Mouse (Mus musculus) bone marrow, adult 2 months (tissue): ENCODE data around the gene Fbxo39. TPM values are rescaled to one million over a fixed set of nuclear protein-coding genes. Genes with fewer than 3 reads are reported as not detected.

Source experiments
- H3K27ac ChIP-seq: fragments of 200-500 bp; 2 replicates; pipeline ENCODE4 v1.5.1; 2012; ENCODE audit warnings: low read depth, mild to moderate bottlenecking, control low read depth, inconsistent platforms, low read length; ENCODE audit not compliant: control insufficient read depth, poor library complexity, insufficient read depth
- H3K4me1 ChIP-seq: fragments of 200-500 bp; 2 replicates; pipeline ENCODE4 v1.6.1; 2011; ENCODE audit warnings: low read length; ENCODE audit not compliant: control insufficient read depth, insufficient read depth
- H3K4me3 ChIP-seq: fragments of 200-500 bp; replicated peaks from 2 replicates; pipeline ENCODE3; 2011; ENCODE audit warnings: mild to moderate bottlenecking, low read depth, low read length, control low read depth; ENCODE audit not compliant: control insufficient read depth
- CTCF ChIP-seq: fragments of 200-500 bp; IDR thresholded peaks from 2 replicates; pipeline ENCODE4 v1.5.1; 2011; ENCODE audit warnings: low read length, control low read depth; ENCODE audit not compliant: control insufficient read depth, insufficient read depth
- POLR2A ChIP-seq: fragments of 200-500 bp; IDR thresholded peaks from 2 replicates; pipeline ENCODE4 v1.6.1; 2011; ENCODE audit warnings: low read depth, mild to moderate bottlenecking, control low read depth, low read length, borderline replicate concordance; ENCODE audit not compliant: control insufficient read depth
- WGBS: fragments of 180-500 bp; shearing (Covaris S2); methylation state at CpG from one replicate; pipeline ENCODE4 v1.1.7; 2018; 5-methylcytosine and 5-hydroxymethylcytosine counted together
- polyA plus RNA-seq: library from polyadenylated mRNA; stranded (reverse); fragments of >200 nt; gene quantifications from 2 replicates; pipeline ENCODE4 v1.2.4, GENCODE M21; 2011; ENCODE audit warnings: low replicate concordance; ENCODE audit not compliant: missing spikeins, insufficient read depth, insufficient read length

The Fbxo39 gene
- polyA plus RNA-seq, 1 experiment: not detected

DNA sequence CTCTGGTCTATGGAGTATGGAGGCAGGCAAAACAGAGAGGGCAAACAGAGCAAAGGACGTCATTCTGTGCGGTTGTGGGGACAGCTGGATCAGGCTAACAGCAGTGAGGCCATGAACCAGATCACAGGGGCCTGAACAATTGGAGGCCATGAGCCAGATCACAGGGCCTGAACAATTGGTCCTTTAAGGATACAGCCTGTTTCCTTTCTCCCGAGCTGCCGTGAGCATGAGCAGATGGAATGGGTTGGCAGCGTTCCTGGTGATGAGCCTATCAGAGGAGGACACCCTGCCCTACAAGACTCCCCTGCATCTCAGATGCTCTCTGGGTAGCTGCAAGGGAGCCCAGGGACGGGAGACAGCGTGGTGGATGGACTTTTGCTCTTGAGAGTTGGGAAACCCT is 12.0 kb upstream of the Fbxo39 start:
- Histone ChIP-seq H3K4me1 (no peaks in the 10 kb centered on the region; the same call in 1 of the 2 replicates), H3K27ac (no peak overlapping the region), H3K4me3 (peak overlapping the region; percentile 79)
- TF ChIP-seq CTCF (no peak), POLR2A (no peak)
- 50% methylated on average over 7 of the region's 7 CpGs for WGBS

DNA sequence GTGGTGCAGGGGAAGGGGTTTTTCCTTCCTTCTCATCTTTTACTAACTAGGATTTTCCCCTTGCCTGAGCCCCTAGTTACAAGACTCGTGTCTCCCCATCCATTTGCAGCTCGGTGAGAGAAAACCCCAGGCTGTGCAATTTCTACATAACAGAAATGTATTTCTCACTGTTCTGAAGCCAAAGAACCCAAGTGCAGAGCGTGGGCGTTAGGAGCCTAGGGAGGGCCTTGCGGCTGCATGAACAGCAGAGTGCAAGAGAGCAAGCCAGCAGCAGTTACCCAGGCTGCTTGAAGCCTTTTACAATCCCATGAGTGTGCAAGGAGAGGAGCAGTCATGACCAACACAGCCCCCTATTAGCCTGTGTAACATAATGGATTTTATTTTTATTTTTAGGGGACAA is 6.8 kb upstream of the Fbxo39 start:
- H3K4me1 ChIP-seq: no peaks in the 10 kb centered on the region

DNA sequence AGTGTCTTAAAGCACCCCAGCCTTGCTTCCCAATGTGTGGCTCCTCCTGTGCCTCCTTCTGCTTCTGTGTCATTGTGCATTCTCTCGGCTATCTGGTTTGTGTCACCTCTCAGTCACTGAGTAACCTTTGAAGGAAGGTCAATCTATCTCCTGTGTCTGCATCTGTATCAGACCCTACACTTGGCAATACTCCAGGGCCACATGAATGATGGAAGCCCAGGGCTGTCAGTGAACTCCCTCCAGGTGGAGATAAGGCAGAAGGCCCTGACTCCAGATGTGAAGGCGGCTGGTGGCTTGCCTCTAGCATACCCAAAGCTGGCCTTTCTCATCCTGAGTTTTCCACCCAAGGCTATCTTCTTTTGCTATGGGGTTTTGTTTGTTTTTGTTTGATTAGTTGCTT is 5.3 kb upstream of the Fbxo39 start:
- 71% methylated on average over 2 of the region's 2 CpGs for WGBS
- Histone ChIP-seq H3K4me3 (no peak overlapping the region), H3K4me1 (no peaks in the 10 kb centered on the region), H3K27ac (no peak overlapping the region)
- no peak for TF ChIP-seq POLR2A
- no peak for TF ChIP-seq CTCF

More for the DNA sequence above, 6.8 kb upstream of the Fbxo39 start:
- TF ChIP-seq POLR2A (no peak), CTCF (no peak)
- Histone ChIP-seq H3K4me3 (no peak overlapping the region), H3K27ac (no peak overlapping the region)
- 89% methylated on average over 5 of the region's 5 CpGs for WGBS

DNA sequence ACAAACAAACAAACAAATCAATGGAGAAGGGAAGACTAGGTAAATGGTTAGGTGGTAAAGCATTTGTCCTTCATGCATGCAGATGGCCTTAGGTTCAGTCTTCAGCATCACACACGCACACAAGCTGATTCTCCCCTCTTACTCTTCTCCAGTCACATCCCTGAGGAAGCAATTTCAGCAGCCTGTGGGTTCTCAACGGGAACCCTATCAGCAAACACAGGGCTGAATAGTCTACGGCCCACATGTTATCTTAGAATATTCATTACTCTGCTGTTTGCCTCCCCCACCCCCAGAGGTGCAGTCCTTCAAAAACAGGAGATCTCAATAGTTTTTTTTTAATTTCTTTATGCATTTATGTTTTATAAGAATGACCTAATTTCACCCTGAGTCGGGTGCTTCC is 3.8 kb upstream of the Fbxo39 start:
- WGBS: 56% methylated on average over 4 of the region's 4 CpGs
- no peaks in the 10 kb centered on the region for H3K4me1 ChIP-seq
- H3K27ac ChIP-seq: no peak overlapping the region
- TF ChIP-seq CTCF (no peak), POLR2A (no peak)
- no peak overlapping the region for H3K4me3 ChIP-seq

- no peaks in the 10 kb centered on the region for H3K4me1 ChIP-seq
- H3K27ac ChIP-seq: no peak overlapping the region; the same call in none of the 2 replicates
- TF ChIP-seq POLR2A: no peak
- no peak for TF ChIP-seq CTCF
- no peak overlapping the region for H3K4me3 ChIP-seq
- 82% methylated on average over 10 of the region's 10 CpGs for WGBS
These were observed 2.8 kb upstream of the Fbxo39 start for GRCm38 (mm10) chr11:72311355-72312001.

DNA sequence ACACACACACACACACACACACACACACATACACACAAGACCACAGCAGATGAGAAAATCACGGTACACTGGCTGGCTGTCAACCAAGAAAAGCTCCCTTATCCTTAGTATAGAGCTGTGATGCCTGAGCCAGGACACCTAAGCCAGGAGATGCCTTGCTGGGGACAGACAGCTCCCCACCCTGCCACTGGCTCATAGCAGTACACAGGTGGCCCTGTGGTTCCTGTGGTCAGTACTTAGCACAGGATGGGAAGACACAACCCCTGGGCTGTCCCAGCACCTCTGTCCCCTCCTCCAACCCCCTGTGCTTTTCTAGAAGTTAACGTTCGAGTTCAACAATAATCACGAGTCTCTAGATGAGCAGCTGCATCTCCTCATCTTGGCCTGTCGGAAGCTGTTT is 3.8 kb downstream of the Fbxo39 start:
- Histone ChIP-seq H3K4me3 (no peak overlapping the region), H3K4me1 (no peaks in the 10 kb centered on the region), H3K27ac (no peak overlapping the region)
- TF ChIP-seq POLR2A (no peak), CTCF (no peak)
- WGBS: 74% methylated on average over 5 of the region's 5 CpGs

GRCm38 (mm10) chr11:72324431-72324830 is 10.2 kb downstream of the Fbxo39 start:
- Histone ChIP-seq H3K27ac (no peak overlapping the region), H3K4me3 (no peak overlapping the region), H3K4me1 (no peaks in the 10 kb centered on the region)
- WGBS: 53% methylated on average over 3 of the region's 3 CpGs
- TF ChIP-seq CTCF (peak; percentile 61), POLR2A (no peak)

DNA sequence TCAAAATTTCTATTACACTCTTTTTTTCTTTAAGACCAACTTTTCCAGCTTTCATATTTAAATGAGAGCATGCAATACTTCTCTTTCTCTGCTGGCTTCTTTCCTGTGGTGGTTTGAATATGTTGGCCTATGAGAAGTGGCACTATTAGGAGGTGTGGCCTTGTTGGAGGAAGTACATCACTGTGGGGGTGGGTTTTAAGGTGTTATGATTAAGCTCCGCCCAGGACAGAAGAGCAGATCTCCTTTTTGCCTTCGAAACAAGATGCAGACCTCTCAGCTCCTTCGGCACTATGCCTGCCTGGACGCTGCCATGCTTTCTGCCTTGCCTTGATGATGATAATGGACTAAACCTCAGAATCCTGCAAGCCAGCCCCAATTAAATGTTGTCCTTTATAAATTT is 11.5 kb downstream of the Fbxo39 start:
- no peak overlapping the region for H3K27ac ChIP-seq
- TF ChIP-seq CTCF (no peak), POLR2A (no peak)
- no peaks in the 10 kb centered on the region for H3K4me1 ChIP-seq
- 64% methylated on average over 4 of the region's 4 CpGs for WGBS
- no peak overlapping the region for H3K4me3 ChIP-seq

- Histone ChIP-seq H3K27ac (no peak overlapping the region), H3K4me1 (no peaks in the 10 kb centered on the region), H3K4me3 (no peak overlapping the region)
- 76% methylated on average over 9 of the region's 9 CpGs for WGBS
- TF ChIP-seq POLR2A (no peak), CTCF (no peak)
These were observed 18.9 kb downstream of the Fbxo39 start for GRCm38 (mm10) chr11:72332951-72333667.
